Mouse (Mus musculus) effector memory CD4-positive, alpha-beta T cell, adult 7 months (primary cell): ENCODE measurements around the gene Tm4sf4. TPM values are rescaled to one million over a fixed set of nuclear protein-coding genes. Genes with fewer than 3 reads are reported as not detected.

Source experiments
- polyA plus RNA-seq: library from polyadenylated mRNA; unstranded; fragments of 100-300 nt; shearing (Covaris generic); gene quantifications from one replicate; pipeline ENCODE4 v1.2.1, GENCODE M21; 2017

Gene Tm4sf4
- polyA plus RNA-seq: not detected

GRCm38 (mm10) chr3:57425089-57425730 lies at the start of gene Tm4sf4:
Tm4sf4 (plus strand) TSS chr3:57425314.

Other genes starting within 250 kb of the Tm4sf4 start
- 0.68 TPM for gene Tm4sf1, start 123.3 kb upstream of the Tm4sf4 start, polyA plus RNA-seq
- 0.07 TPM for gene Wwtr1, start 150.6 kb downstream of the Tm4sf4 start, polyA plus RNA-seq
- gene Commd2, start 226.4 kb downstream of the Tm4sf4 start, polyA plus RNA-seq: 27.2 TPM